Mouse (Mus musculus): ENCODE measurements around the gene Inca1. TPM values are rescaled to one million over a fixed set of nuclear protein-coding genes. Genes with fewer than 3 reads are reported as not detected.

Gene Inca1
- polyA plus RNA-seq, 1 experiment from 2014 or later, result 1.6 TPM

- Histone ChIP-seq H3K4me2 (ENCODE audit: low read length) (peak overlapping the region; percentile 66), H3K9me3 (ENCODE audit: control insufficient read depth, low read length) (no peaks in the 10 kb centered on the region), H3K9ac (ENCODE audit: low read length) (peak overlapping the region; percentile 72), H3K4me1 (replicated peaks; ENCODE audit: control insufficient read depth, insufficient read depth, low read length) (peaks cover 21% of the 10 kb centered on the region), H3K36me3 (ENCODE audit: control insufficient read depth, insufficient read depth, low read length) (peaks cover 39% of the 10 kb centered on the region), H3K4me3 (ENCODE audit: low read depth, low read length) (peak overlapping the region; percentile 70), H3K27me3 (replicated peaks; ENCODE audit: control insufficient read depth, insufficient read depth, low read length) (no peaks in the 10 kb centered on the region), H3K27ac (ENCODE audit: low read depth) (peak overlapping the region; percentile 96)
- under 1% methylated on average over 31 of the region's 31 CpGs for whole genome bisulfite sequencing
- DNase-seq (ENCODE audit: low spot score), result peak; percentile 88
- peak; percentile 18 for ATAC-seq (replicated peaks; ENCODE audit: low FRiP score, low TSS enrichment, low read depth)
Observed at GRCm38 (mm10) chr11:70669582-70670345, 30.2 kb downstream of the Inca1 start.

DNA sequence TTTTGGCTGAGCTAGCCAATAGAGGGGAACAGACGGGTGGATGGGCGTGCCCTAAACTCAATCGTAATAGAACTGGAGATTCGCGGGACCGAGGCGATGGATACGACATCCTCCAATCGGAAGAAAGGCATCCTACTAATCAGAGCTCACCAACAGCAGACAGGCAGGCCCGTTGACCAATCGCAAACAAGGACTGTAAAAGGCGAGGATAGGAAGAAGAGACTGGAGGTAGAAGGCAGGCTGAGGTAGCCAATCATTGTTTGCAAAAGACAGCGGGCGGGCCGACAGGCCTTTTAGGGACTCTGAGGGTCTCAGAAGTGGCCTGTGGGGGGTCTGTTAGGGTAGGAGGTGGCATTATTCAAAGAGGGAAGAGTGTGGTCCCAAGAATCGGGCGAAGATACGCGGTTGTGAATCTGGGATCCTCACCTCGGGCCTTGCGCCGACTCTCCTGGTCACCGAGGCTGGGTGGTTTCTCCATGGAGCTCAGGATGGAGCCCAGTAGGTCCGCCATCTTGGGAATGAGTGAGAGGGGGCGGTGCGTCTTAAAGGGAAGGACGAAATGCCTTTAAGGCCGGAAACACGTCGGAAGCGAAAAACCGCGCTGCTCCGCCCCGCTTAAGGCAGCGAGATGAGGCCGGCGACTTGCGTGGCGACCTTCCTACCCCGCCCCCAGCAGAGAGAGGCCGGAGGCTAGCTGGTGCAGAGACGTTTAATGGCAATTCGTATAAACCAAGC lies 31.0 kb downstream of the Inca1 start, which contains the start of gene Spag7:
TSS of gene Spag7 (minus strand) at position 646 of the 735 bp plus-strand sequence.
- Histone ChIP-seq H3K4me3 (ENCODE audit: low read depth, low read length) (peak within 1 kb of the TSS; percentile 70), H3K4me1 (replicated peaks; ENCODE audit: control insufficient read depth, insufficient read depth, low read length) (peaks cover 21% of the 10 kb centered on the region), H3K9ac (ENCODE audit: low read length) (peak within 1 kb of the TSS; percentile 72), H3K4me2 (ENCODE audit: low read length) (peak within 1 kb of the TSS; percentile 88), H3K27me3 (replicated peaks; ENCODE audit: control insufficient read depth, insufficient read depth, low read length) (no peaks in the 10 kb centered on the region), H3K36me3 (ENCODE audit: control insufficient read depth, insufficient read depth, low read length) (peaks cover 45% of the 10 kb centered on the region), H3K9me3 (ENCODE audit: control insufficient read depth, low read length) (no peaks in the 10 kb centered on the region), H3K27ac (ENCODE audit: low read depth) (peak within 1 kb of the TSS; percentile 96)
- ATAC-seq (replicated peaks; ENCODE audit: low FRiP score, low TSS enrichment, low read depth) (peak; percentile 95), DNase-seq (ENCODE audit: low spot score) (peak; percentile 98)
- under 1% methylated on average over 44 of the region's 44 CpGs for WGBS

GRCm38 (mm10) chr11:70668335-70668770 lies 31.6 kb downstream of the Inca1 start:
- H3K36me3 ChIP-seq (ENCODE audit: control insufficient read depth, insufficient read depth, low read length), result peaks cover 47% of the 10 kb centered on the region
- H3K4me2 ChIP-seq (ENCODE audit: low read length), result peak overlapping the region; percentile 88
- H3K27ac ChIP-seq (ENCODE audit: low read depth), result peak overlapping the region; percentile 96
- H3K9ac ChIP-seq (ENCODE audit: low read length), result peak overlapping the region; percentile 59
- DNase-seq (ENCODE audit: low spot score) (peak; percentile 85), ATAC-seq (replicated peaks; ENCODE audit: low FRiP score, low TSS enrichment, low read depth) (peak; percentile 60)
- under 1% methylated on average over 15 of the region's 15 CpGs for WGBS
- no peaks in the 10 kb centered on the region for H3K9me3 ChIP-seq (ENCODE audit: control insufficient read depth, low read length)
- peaks cover 21% of the 10 kb centered on the region for H3K4me1 ChIP-seq (replicated peaks; ENCODE audit: control insufficient read depth, insufficient read depth, low read length)
- no peaks in the 10 kb centered on the region for H3K27me3 ChIP-seq (replicated peaks; ENCODE audit: control insufficient read depth, insufficient read depth, low read length)
- H3K4me3 ChIP-seq (ENCODE audit: low read depth, low read length), result peak overlapping the region; percentile 70

DNA sequence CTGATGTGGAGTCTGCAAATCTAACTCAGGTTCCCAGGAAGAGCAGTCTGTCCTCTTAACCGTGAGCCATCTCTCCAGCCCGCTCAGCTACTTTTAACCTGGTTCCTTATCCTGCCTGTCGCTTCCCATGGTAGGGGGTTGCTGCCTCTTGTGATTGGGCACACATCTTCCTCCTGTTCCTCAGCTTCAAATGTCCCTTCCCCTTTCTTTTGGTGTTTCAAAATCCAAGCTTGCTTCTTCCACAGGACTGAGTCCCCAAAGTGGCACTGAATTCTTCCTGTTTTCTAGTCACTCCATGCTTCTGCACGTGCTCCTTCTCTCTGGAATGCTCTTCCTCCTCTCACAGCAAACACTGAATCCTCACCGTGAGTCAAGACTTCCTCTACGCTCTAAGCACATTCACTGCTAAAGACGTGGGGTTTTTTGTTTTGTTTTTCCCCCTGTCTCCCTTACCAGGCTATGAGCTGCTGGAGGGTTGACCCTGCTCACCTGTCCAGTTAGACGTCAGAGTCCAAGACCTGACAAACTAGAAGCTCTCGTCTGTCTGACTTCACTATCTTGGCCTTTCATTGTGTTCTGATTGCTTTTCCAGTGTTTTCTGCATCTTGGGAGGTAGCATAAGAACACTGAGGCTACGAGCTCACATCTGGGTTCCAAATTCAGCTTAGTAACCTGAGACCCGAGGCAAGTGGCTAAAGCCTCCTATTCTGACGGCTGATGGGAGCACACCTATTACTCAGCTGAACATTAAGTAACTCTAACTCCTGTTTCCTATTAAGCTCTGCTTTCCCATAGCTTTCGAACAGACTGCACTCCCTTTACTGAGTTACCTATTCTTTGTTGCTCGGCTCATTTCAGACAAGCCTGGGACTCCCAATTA lies 32.4 kb downstream of the Inca1 start:
- Histone ChIP-seq H3K4me3 (ENCODE audit: low read depth, low read length) (peak overlapping the region; percentile 70), H3K4me1 (replicated peaks; ENCODE audit: control insufficient read depth, insufficient read depth, low read length) (peaks cover 21% of the 10 kb centered on the region), H3K9ac (ENCODE audit: low read length) (peak overlapping the region; percentile 59), H3K9me3 (ENCODE audit: control insufficient read depth, low read length) (no peaks in the 10 kb centered on the region), H3K4me2 (ENCODE audit: low read length) (peak overlapping the region; percentile 88), H3K36me3 (ENCODE audit: control insufficient read depth, insufficient read depth, low read length) (peaks cover 50% of the 10 kb centered on the region), H3K27ac (ENCODE audit: low read depth) (peak overlapping the region; percentile 96), H3K27me3 (replicated peaks; ENCODE audit: control insufficient read depth, insufficient read depth, low read length) (no peaks in the 10 kb centered on the region)
- WGBS, result 69% methylated on average over 14 of the region's 14 CpGs
- no peak for ATAC-seq (replicated peaks; ENCODE audit: low FRiP score, low TSS enrichment, low read depth)
- DNase-seq (ENCODE audit: low spot score), result no peak

- WGBS, result 94% methylated on average over 8 of the region's 8 CpGs
- H3K27me3 ChIP-seq (replicated peaks; ENCODE audit: control insufficient read depth, insufficient read depth, low read length), result no peaks in the 10 kb centered on the region
- DNase-seq (ENCODE audit: low spot score), result no peak
- H3K9me3 ChIP-seq (ENCODE audit: control insufficient read depth, low read length), result no peaks in the 10 kb centered on the region
- ATAC-seq (replicated peaks; ENCODE audit: low FRiP score, low TSS enrichment, low read depth), result no peak
- H3K27ac ChIP-seq (ENCODE audit: low read depth), result no peak overlapping the region
- peaks cover 21% of the 10 kb centered on the region for H3K4me1 ChIP-seq (replicated peaks; ENCODE audit: control insufficient read depth, insufficient read depth, low read length)
- H3K9ac ChIP-seq (ENCODE audit: low read length), result no peak overlapping the region
- no peak overlapping the region for H3K4me3 ChIP-seq (ENCODE audit: low read depth, low read length)
- peaks cover 55% of the 10 kb centered on the region for H3K36me3 ChIP-seq (ENCODE audit: control insufficient read depth, insufficient read depth, low read length)
- H3K4me2 ChIP-seq (ENCODE audit: low read length), result no peak overlapping the region
Observed at GRCm38 (mm10) chr11:70666687-70667086, 33.3 kb downstream of the Inca1 start.

DNA sequence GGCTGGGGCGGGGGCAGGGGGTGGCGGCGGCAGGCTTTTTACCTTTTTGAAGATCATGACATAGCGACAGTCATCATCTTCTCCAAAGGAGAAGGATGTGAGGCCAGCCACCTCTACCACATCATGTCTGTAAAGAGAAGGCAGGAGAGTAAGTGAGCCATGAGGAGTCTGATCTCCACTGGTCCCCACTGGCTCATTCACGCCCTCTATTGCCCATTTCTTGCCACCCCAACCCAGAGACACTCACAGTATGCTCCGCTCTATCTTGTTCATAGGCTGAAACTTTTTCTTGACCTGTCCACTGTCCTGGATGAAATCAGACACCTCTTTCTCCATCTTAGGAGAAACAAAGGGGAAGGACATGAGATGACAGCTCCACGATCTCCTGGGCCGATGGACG lies 35.2 kb downstream of the Inca1 start:
- H3K9me3 ChIP-seq (ENCODE audit: control insufficient read depth, low read length), result no peaks in the 10 kb centered on the region
- no peak overlapping the region for H3K4me3 ChIP-seq (ENCODE audit: low read depth, low read length)
- no peak overlapping the region for H3K4me2 ChIP-seq (ENCODE audit: low read length)
- no peak overlapping the region for H3K9ac ChIP-seq (ENCODE audit: low read length)
- peaks cover 54% of the 10 kb centered on the region for H3K36me3 ChIP-seq (ENCODE audit: control insufficient read depth, insufficient read depth, low read length)
- DNase-seq (ENCODE audit: low spot score) (no peak), ATAC-seq (replicated peaks; ENCODE audit: low FRiP score, low TSS enrichment, low read depth) (no peak)
- H3K27ac ChIP-seq (ENCODE audit: low read depth), result no peak overlapping the region
- H3K27me3 ChIP-seq (replicated peaks; ENCODE audit: control insufficient read depth, insufficient read depth, low read length), result no peaks in the 10 kb centered on the region
- 91% methylated on average over 9 of the region's 9 CpGs for WGBS
- H3K4me1 ChIP-seq (replicated peaks; ENCODE audit: control insufficient read depth, insufficient read depth, low read length), result peaks cover 14% of the 10 kb centered on the region

GRCm38 (mm10) chr11:70663957-70664356 lies 36.0 kb downstream of the Inca1 start:
- WGBS, result 92% methylated on average over 6 of the region's 6 CpGs
- no peak for DNase-seq (ENCODE audit: low spot score)
- Histone ChIP-seq H3K9ac (ENCODE audit: low read length) (no peak overlapping the region), H3K4me3 (ENCODE audit: low read depth, low read length) (no peak overlapping the region), H3K9me3 (ENCODE audit: control insufficient read depth, low read length) (no peaks in the 10 kb centered on the region), H3K36me3 (ENCODE audit: control insufficient read depth, insufficient read depth, low read length) (peaks cover 54% of the 10 kb centered on the region), H3K4me2 (ENCODE audit: low read length) (no peak overlapping the region), H3K27ac (ENCODE audit: low read depth) (no peak overlapping the region), H3K4me1 (replicated peaks; ENCODE audit: control insufficient read depth, insufficient read depth, low read length) (peaks cover 14% of the 10 kb centered on the region), H3K27me3 (replicated peaks; ENCODE audit: control insufficient read depth, insufficient read depth, low read length) (no peaks in the 10 kb centered on the region)
- no peak for ATAC-seq (replicated peaks; ENCODE audit: low FRiP score, low TSS enrichment, low read depth)

- no peaks in the 10 kb centered on the region for H3K9me3 ChIP-seq (ENCODE audit: control insufficient read depth, low read length)
- ATAC-seq (replicated peaks; ENCODE audit: low FRiP score, low TSS enrichment, low read depth), result no peak
- H3K27ac ChIP-seq (ENCODE audit: low read depth), result no peak overlapping the region
- no peak overlapping the region for H3K4me3 ChIP-seq (ENCODE audit: low read depth, low read length)
- WGBS, result 92% methylated on average over 8 of the region's 8 CpGs
- H3K9ac ChIP-seq (ENCODE audit: low read length), result no peak overlapping the region
- H3K4me1 ChIP-seq (replicated peaks; ENCODE audit: control insufficient read depth, insufficient read depth, low read length), result peaks cover 15% of the 10 kb centered on the region
- no peak overlapping the region for H3K4me2 ChIP-seq (ENCODE audit: low read length)
- no peak for DNase-seq (ENCODE audit: low spot score)
- peaks cover 54% of the 10 kb centered on the region for H3K36me3 ChIP-seq (ENCODE audit: control insufficient read depth, insufficient read depth, low read length)
- no peaks in the 10 kb centered on the region for H3K27me3 ChIP-seq (replicated peaks; ENCODE audit: control insufficient read depth, insufficient read depth, low read length)
Observed at GRCm38 (mm10) chr11:70663101-70663500, 36.9 kb downstream of the Inca1 start.

Data from intestine, embryonic 14.5 days (tissue).